Mouse (Mus musculus): Measurements from ENCODE around the gene Nf2. TPM values are rescaled to one million over a fixed set of nuclear protein-coding genes. Genes with fewer than 3 reads are reported as not detected.
A peak's percentile ranks its signal among the peaks of the same experiment; 100 is the strongest.

Gene Nf2
- polyA plus RNA-seq, 1 experiment from 2014 or later, result 61.9 TPM

DNA sequence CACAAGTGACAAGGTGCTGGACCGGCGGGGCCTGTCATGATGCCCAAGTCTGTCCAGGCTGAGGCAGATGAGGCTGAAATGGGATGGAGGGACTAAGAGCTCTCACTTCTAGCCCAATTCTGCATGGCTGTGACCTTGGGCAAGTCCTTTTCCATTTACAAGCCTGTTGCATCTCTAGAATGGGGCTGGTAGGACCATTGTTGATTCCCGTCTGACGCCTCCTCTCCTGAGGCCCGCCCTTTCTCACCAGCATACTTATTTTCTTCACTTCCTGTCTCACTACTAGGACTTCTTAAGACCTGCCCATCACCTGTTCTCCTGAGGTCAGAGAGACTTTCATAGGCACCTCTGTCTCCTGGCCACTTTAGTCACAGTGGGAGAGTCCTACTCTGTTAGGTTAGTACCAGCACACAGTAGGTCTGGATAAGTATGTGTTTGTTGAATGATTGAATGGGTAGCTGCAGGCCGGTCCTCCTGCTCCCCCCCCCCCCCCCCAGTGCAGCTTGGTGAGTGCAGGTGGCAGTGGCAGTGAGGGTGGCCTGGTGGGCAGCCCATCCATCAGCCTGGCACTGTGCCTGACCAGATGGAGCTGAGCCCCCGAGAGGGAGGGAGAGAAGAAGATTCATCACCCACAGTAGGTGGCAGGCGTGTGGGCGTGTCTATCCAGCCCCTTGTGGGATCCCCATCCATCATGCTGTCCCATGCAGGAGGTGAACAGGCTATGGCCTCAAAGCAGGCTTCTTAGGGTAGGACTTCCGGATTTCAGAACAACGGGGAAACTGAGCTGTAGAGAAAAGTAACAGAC lies 92.2 kb downstream of the Nf2 start:
- H3K27me3 ChIP-seq (replicated peaks), result no peaks in the 10 kb centered on the region
- no peaks in the 10 kb centered on the region for H3K9me3 ChIP-seq (replicated peaks)
- H3K4me3 ChIP-seq (replicated peaks), result no peak overlapping the region
- ATAC-seq (ENCODE audit: low FRiP score), result no peak
- no peak overlapping the region for H3K9ac ChIP-seq (replicated peaks)
- 32% methylated on average over 11 of the region's 11 CpGs for WGBS
- no peak overlapping the region for H3K27ac ChIP-seq (replicated peaks)
- peaks cover 34% of the 10 kb centered on the region for H3K4me1 ChIP-seq
- no peaks in the 10 kb centered on the region for H3K36me3 ChIP-seq
- H3K4me2 ChIP-seq, result no peak overlapping the region

DNA sequence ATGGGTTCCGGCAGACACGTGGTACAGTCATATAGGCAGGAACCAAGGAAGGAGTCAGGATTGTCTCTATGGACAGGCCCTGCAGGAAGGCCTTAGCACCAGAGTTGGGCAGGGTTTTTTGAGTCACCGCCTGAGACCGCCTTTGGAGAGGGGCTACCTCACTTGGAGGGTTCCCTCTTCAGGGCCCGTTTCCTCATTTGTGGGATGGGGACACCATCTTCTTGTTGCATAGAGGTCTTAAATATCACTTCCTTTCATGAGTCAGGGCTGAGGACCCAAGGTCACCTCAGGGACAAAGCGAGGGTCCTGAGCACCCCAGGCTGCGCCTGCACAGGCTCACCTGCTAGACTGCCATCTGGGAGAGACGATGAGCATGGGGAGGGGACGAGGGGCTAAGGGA lies 92.9 kb downstream of the Nf2 start:
- no peak overlapping the region for H3K4me3 ChIP-seq (replicated peaks)
- H3K4me2 ChIP-seq, result no peak overlapping the region
- peaks cover 27% of the 10 kb centered on the region for H3K4me1 ChIP-seq
- WGBS, result 72% methylated on average over 9 of the region's 9 CpGs
- H3K9ac ChIP-seq (replicated peaks), result no peak overlapping the region
- no peaks in the 10 kb centered on the region for H3K36me3 ChIP-seq
- no peaks in the 10 kb centered on the region for H3K27me3 ChIP-seq (replicated peaks)
- no peak for ATAC-seq (ENCODE audit: low FRiP score)
- H3K9me3 ChIP-seq (replicated peaks), result no peaks in the 10 kb centered on the region
- H3K27ac ChIP-seq (replicated peaks), result no peak overlapping the region

DNA sequence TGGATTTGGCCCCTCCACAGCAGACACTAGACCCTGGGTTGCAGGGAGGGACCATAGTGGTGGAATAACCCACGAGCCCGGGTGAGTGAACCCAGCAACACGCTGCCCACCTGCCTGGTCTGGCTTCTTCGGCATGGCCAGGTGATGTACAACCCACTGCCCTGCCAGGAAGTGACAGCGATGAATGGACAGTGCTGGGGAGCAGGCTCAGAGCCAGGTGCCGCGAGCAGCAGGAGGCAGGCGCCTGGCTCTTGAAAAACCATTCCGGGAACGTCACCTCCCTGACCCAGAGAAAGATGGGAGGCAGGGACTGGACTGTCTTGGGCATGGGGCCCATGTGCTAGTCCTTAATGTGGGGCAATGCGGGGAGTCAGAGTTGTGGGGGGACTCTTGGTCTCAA lies 94.5 kb downstream of the Nf2 start:
- H3K27ac ChIP-seq (replicated peaks), result no peak overlapping the region
- no peak overlapping the region for H3K4me2 ChIP-seq
- WGBS, result 52% methylated on average over 11 of the region's 11 CpGs
- H3K9me3 ChIP-seq (replicated peaks), result no peaks in the 10 kb centered on the region
- H3K9ac ChIP-seq (replicated peaks), result no peak overlapping the region
- H3K4me1 ChIP-seq, result peaks cover 14% of the 10 kb centered on the region
- H3K36me3 ChIP-seq, result no peaks in the 10 kb centered on the region
- ATAC-seq (ENCODE audit: low FRiP score), result no peak
- no peak overlapping the region for H3K4me3 ChIP-seq (replicated peaks)
- H3K27me3 ChIP-seq (replicated peaks), result peaks cover 2% of the 10 kb centered on the region

DNA sequence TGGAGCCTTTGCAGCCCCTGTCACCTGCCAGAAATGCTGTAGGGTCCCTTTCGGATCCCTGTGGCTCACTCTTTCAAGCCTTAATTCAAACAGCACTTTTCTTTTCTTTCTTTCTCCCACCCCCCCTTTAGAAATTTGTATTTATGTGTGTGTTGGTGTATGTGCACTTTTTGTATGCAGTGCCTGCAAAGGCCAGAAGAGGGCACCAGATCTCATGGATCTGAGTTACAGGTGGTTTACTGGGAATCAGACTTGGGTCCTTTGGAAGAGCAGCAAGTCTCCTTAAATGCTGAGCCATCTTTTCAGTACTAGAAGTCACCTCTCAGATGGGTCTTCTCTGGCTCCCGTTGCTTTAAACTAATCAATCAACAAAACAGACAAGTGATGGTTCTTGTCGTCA lies 95.3 kb downstream of the Nf2 start:
- Histone ChIP-seq H3K4me2 (no peak overlapping the region), H3K4me1 (peaks cover 14% of the 10 kb centered on the region), H3K27me3 (replicated peaks) (peaks cover 11% of the 10 kb centered on the region), H3K36me3 (no peaks in the 10 kb centered on the region), H3K4me3 (replicated peaks) (no peak overlapping the region), H3K27ac (replicated peaks) (no peak overlapping the region), H3K9ac (replicated peaks) (no peak overlapping the region), H3K9me3 (replicated peaks) (no peaks in the 10 kb centered on the region)
- no peak for ATAC-seq (ENCODE audit: low FRiP score)
- WGBS, result 91% methylated on average over 3 of the region's 3 CpGs

DNA sequence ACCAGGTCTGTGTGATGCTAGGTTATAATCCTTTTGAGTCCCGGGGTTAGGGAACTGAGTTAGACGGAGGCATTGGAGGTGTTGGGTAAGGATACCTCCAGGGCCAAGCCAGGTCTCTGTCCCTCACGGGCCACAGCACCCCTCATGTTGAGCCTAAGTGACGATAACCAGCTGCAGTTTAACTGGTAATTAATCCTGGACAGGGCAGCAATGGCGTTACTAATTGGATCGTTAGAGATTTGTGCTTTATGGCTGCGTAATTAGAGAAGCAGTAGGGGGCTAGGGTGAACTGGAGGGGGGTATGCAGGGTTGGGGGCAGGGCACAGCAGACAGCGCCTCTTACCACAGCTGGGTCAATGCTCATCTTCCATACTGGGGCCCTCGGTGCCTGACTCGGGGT lies 96.5 kb downstream of the Nf2 start:
- H3K4me1 ChIP-seq, result peaks cover 15% of the 10 kb centered on the region

DNA sequence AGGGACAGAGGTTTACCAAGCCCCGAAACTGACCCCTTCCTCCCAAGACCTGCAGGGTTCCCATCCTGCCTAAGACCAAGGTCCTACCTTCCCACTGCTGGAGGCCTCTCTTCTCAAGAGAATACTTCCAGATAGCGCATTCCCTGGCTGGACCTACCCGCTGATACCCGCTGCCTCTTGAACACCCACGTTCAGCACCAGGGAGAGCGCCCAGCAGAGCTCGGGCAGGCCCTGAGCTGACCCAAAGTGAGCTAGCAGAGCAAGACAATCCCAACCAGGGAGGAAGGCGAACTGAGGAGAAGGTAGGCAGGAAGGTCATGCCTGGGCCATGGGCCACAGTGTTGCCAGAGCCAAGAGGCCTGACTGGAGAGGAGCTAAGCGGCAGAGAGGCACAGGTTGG lies 99.1 kb downstream of the Nf2 start:
- ATAC-seq (ENCODE audit: low FRiP score), result no peak
- Histone ChIP-seq H3K27me3 (replicated peaks) (peaks cover 39% of the 10 kb centered on the region), H3K9ac (replicated peaks) (no peak overlapping the region), H3K4me1 (peaks cover 33% of the 10 kb centered on the region), H3K9me3 (replicated peaks) (no peaks in the 10 kb centered on the region), H3K27ac (replicated peaks) (no peak overlapping the region), H3K4me3 (replicated peaks) (no peak overlapping the region), H3K4me2 (no peak overlapping the region), H3K36me3 (no peaks in the 10 kb centered on the region)
- WGBS, result 17% methylated on average over 9 of the region's 9 CpGs

More for the DNA sequence above, 96.5 kb downstream of the Nf2 start:
- H3K27ac ChIP-seq (replicated peaks), result no peak overlapping the region
- H3K27me3 ChIP-seq (replicated peaks), result peaks cover 23% of the 10 kb centered on the region
- 20% methylated on average over 10 of the region's 10 CpGs for WGBS
- no peak overlapping the region for H3K4me2 ChIP-seq
- no peak overlapping the region for H3K4me3 ChIP-seq (replicated peaks)
- H3K9me3 ChIP-seq (replicated peaks), result no peaks in the 10 kb centered on the region
- H3K9ac ChIP-seq (replicated peaks), result no peak overlapping the region
- ATAC-seq (ENCODE audit: low FRiP score), result no peak
- H3K36me3 ChIP-seq, result no peaks in the 10 kb centered on the region

DNA sequence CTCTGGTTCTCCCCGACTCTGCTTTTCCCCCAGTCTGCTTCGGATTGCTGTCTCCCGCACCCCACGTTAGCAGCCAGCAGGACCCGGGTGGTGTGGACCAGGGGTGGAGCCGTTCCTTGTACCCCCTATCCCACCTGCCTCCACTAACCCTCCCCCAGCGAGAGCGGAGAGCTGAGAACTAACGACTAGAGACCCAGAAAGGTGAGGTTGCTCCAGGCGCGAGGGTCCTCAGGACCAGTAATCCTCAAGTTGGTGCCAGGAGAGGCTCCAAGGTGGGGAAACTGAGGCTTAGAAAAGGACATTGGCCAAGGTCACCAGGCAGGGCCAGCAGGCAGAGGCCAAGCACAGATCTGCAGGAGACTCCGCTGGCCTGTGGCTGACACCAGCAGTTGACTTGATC lies 102.1 kb downstream of the Nf2 start:
- H3K4me2 ChIP-seq, result peak overlapping the region; percentile 100
- H3K9ac ChIP-seq (replicated peaks), result peak overlapping the region; percentile 55
- H3K4me1 ChIP-seq, result peaks cover 26% of the 10 kb centered on the region
- peaks cover 64% of the 10 kb centered on the region for H3K27me3 ChIP-seq (replicated peaks)
- no peaks in the 10 kb centered on the region for H3K36me3 ChIP-seq
- ATAC-seq (ENCODE audit: low FRiP score), result no peak
- no peak overlapping the region for H3K27ac ChIP-seq (replicated peaks)
- H3K4me3 ChIP-seq (replicated peaks), result peak overlapping the region; percentile 65
- under 1% methylated on average over 12 of the region's 12 CpGs for WGBS
- H3K9me3 ChIP-seq (replicated peaks), result no peaks in the 10 kb centered on the region

DNA sequence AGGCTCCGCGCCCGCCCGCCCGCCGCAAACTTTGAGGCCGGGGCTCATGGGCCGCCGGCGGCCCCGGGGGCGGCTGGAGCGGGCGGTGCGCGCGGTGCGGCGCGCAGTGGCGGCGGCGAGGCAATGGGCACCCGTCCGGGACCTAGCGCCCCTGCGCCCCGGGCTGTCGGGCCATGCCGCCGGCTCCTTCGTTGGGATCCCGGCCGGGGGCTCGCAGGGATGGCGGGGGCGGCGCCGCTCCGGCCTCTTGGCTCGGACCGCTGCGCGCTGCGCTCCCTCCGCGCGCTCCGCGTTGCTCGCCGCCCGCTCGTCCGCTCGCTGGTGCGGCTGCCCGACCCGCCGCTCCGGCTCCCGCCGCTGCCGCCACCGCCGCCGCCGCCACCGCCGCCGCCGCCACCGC lies 102.6 kb downstream of the Nf2 start, which contains the start of gene Cabp7:
Gene Cabp7 (minus strand): TSS at position 46 of the 400 bp plus-strand sequence.
- Histone ChIP-seq H3K4me1 (peaks cover 24% of the 10 kb centered on the region), H3K9ac (replicated peaks) (peak within 1 kb of the TSS; percentile 55), H3K4me2 (peak within 1 kb of the TSS; percentile 100), H3K36me3 (no peaks in the 10 kb centered on the region), H3K4me3 (replicated peaks) (peak within 1 kb of the TSS; percentile 65), H3K27me3 (replicated peaks) (peaks cover 65% of the 10 kb centered on the region), H3K27ac (replicated peaks) (no peak within 1 kb of the TSS), H3K9me3 (replicated peaks) (no peaks in the 10 kb centered on the region)
- peak; percentile 11; the same call in 1 of the 2 replicates for ATAC-seq (ENCODE audit: low FRiP score)
- WGBS, result 0% methylated on average over 24 of the region's 73 CpGs

DNA sequence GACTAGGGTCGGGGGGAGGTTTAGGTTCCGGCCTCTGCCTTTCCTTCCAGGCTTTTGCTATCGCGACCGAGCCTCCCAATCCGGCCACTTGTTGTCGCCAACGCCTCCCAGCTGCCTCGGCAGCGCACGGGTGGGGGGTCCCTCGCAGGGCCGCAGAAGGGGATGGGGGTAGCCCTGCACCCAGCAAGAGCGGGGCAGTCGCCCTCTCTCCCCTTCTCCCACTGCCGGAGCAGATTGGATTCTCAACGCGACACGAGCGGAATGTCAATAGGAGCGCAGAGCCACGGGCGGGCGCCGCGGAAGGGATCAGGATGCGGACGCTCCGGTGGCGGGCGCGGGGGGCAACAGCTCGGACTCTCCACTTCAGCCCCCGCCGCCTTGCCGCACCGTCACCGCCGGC lies 103.4 kb downstream of the Nf2 start:
- Histone ChIP-seq H3K4me3 (replicated peaks) (peak overlapping the region; percentile 65), H3K36me3 (no peaks in the 10 kb centered on the region), H3K27ac (replicated peaks) (no peak overlapping the region), H3K9me3 (replicated peaks) (no peaks in the 10 kb centered on the region), H3K4me1 (peaks cover 24% of the 10 kb centered on the region), H3K9ac (replicated peaks) (peak overlapping the region; percentile 55), H3K27me3 (replicated peaks) (peaks cover 65% of the 10 kb centered on the region), H3K4me2 (peak overlapping the region; percentile 100)
- 1% methylated on average over 39 of the region's 39 CpGs for WGBS
- peak; percentile 20; the same call in 1 of the 2 replicates for ATAC-seq (ENCODE audit: low FRiP score)

DNA sequence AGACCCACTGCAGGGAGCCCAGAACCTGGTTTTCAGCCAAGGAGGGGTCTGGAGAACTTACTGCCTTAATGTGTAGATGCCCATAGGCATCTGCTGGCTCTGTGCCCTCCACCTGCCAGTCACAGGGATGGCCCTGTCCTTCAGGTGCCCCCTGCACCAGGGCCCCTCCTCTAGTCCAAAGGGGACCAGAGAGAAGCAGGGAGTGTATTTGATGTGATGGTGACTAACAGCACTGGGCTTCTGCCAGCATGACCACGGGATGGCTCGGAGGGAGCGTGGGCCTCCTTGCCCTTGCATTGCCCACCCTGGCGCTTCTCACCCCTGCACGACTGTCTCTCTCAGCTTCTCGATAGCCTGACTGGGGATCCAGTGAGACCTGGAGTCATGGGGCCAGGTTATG lies 104.6 kb downstream of the Nf2 start:
- Histone ChIP-seq H3K27me3 (replicated peaks) (peaks cover 61% of the 10 kb centered on the region), H3K9ac (replicated peaks) (no peak overlapping the region), H3K4me1 (peaks cover 24% of the 10 kb centered on the region), H3K4me2 (peak overlapping the region; percentile 100), H3K9me3 (replicated peaks) (no peaks in the 10 kb centered on the region), H3K4me3 (replicated peaks) (0 out of 2 replicates have a peak overlapping the region, but pooled peaks have one; percentile 65), H3K36me3 (no peaks in the 10 kb centered on the region), H3K27ac (replicated peaks) (no peak overlapping the region)
- 50% methylated on average over 6 of the region's 6 CpGs for WGBS
- ATAC-seq (ENCODE audit: low FRiP score), result no peak

DNA sequence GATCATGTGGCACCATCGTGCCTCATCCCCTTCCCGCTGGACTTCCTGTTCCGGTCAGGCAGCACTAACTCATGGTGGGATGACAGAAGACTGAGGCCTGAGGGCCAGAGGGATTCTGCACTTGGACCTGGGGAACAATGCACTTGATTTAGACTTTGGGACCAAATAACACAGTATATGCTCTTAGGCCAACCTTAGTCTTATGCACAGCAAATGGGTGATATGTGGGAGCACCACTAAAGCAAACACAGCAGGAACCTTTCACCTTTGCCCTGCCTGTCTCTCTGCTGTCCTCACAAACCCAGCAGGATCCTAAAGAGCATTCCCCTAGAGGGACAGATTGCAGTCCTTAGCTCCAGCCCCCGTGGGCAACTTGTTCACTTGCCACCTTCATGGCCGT lies 108.6 kb downstream of the Nf2 start:
- H3K36me3 ChIP-seq, result no peaks in the 10 kb centered on the region

DNA sequence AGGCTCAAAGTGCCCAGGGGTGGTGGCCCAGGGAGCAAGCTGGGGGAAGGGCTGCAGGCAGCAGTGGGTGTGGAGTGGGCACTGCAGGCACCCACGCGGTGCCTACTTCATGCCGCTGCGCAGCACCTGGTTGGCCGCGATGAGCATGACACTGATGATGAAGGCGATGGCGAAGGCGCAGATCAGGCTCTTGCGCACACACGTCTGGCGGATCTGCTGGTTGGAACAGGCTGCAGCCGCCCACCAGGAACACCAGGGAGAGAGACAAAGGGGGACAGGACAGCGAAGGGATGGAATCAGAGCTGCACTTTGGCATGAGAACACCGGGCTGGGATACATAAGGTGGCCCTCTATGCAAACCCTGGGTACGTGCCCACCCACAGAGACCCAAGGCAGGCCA lies 110.6 kb downstream of the Nf2 start:
- peaks cover 11% of the 10 kb centered on the region; the same call in 1 of the 2 replicates for H3K27me3 ChIP-seq (replicated peaks)
- no peak overlapping the region for H3K4me2 ChIP-seq
- no peaks in the 10 kb centered on the region for H3K9me3 ChIP-seq (replicated peaks)
- H3K4me3 ChIP-seq (replicated peaks), result no peak overlapping the region
- no peak overlapping the region for H3K9ac ChIP-seq (replicated peaks)
- no peaks in the 10 kb centered on the region for H3K4me1 ChIP-seq
- WGBS, result 95% methylated on average over 16 of the region's 16 CpGs
- H3K27ac ChIP-seq (replicated peaks), result no peak overlapping the region
- no peak for ATAC-seq (ENCODE audit: low FRiP score)
- no peaks in the 10 kb centered on the region for H3K36me3 ChIP-seq

More for the DNA sequence above, 108.6 kb downstream of the Nf2 start:
- Histone ChIP-seq H3K4me2 (no peak overlapping the region), H3K4me1 (peaks cover 8% of the 10 kb centered on the region), H3K27me3 (replicated peaks) (peaks cover 31% of the 10 kb centered on the region), H3K9me3 (replicated peaks) (no peaks in the 10 kb centered on the region), H3K27ac (replicated peaks) (no peak overlapping the region), H3K9ac (replicated peaks) (no peak overlapping the region), H3K4me3 (replicated peaks) (no peak overlapping the region)
- WGBS, result 58% methylated on average over 5 of the region's 5 CpGs
- ATAC-seq (ENCODE audit: low FRiP score), result no peak
